Mouse (Mus musculus): ENCODE results near the gene Pde1a.

GRCm38 (mm10) chr2:79856874-79857273 lies 272.4 kb downstream of the Pde1a start:
- TF ChIP-seq CTCF (IDR thresholded peaks at IDR 0.05; ENCODE audit: insufficient read depth, low read length) (no peak), POLR2A (IDR thresholded peaks at IDR 0.05; ENCODE audit: borderline replicate concordance, extremely low read depth, low read depth, low read length) (no peak)

Measured in lung, adult 2 months (tissue).